Mouse (Mus musculus): ENCODE results near the gene Cox4i1. TPM values are rescaled to one million over a fixed set of nuclear protein-coding genes. Genes with fewer than 3 reads are reported as not detected.

The Cox4i1 gene
- polyA plus RNA-seq, 1 experiment from 2014 or later = 831 TPM

- peaks cover 12% of the 10 kb centered on the region; the same call in 1 of the 2 replicates for H3K9me3 ChIP-seq (replicated peaks)
- no peak overlapping the region for H3K27ac ChIP-seq
- ATAC-seq = no peak
- no peak overlapping the region for H3K4me3 ChIP-seq
- H3K27me3 ChIP-seq (replicated peaks) = no peaks in the 10 kb centered on the region
- no peak overlapping the region for H3K4me2 ChIP-seq
- 63% methylated on average over 6 of the region's 6 CpGs for WGBS (ENCODE audit: insufficient replicate concordance)
- no peak overlapping the region for H3K9ac ChIP-seq
- 0 out of 2 replicates have a peak, but pooled peaks cover 14% of the 10 kb centered on the region for H3K4me1 ChIP-seq
- H3K36me3 ChIP-seq = no peaks in the 10 kb centered on the region
Measured at GRCm38 (mm10) chr8:120723025-120723424, 55.0 kb downstream of the Cox4i1 start.

Other genes starting within 250 kb of the Cox4i1 start
- gene Gins2, start 78.9 kb upstream of the Cox4i1 start, polyA plus RNA-seq (2016; fragmentation: Nextera tagmentation; extraction: Ambion mirVana) = 77.5 and 81.2 TPM in 2 replicates
- 0.83 and 1.3 TPM in 2 replicates for gene 1190005I06Rik, start 20.6 kb upstream of the Cox4i1 start, polyA plus RNA-seq (2016; fragmentation: Nextera tagmentation; extraction: Ambion mirVana)
- gene Gm27021, start 143 bp upstream of the Cox4i1 start, polyA plus RNA-seq (2016; fragmentation: Nextera tagmentation; extraction: Ambion mirVana) = 0.69 and 0.79 TPM in 2 replicates
- 171 and 180 TPM in 2 replicates for gene Emc8, start 351 bp downstream of the Cox4i1 start, polyA plus RNA-seq (2016; fragmentation: Nextera tagmentation; extraction: Ambion mirVana)
- 10.6 TPM in 2 replicates for gene Irf8, start 68.1 kb downstream of the Cox4i1 start, polyA plus RNA-seq (2016; fragmentation: Nextera tagmentation; extraction: Ambion mirVana)